Mouse (Mus musculus): Measurements from ENCODE around the gene Pof1b. TPM values are rescaled to one million over a fixed set of nuclear protein-coding genes. Genes with fewer than 3 reads are reported as not detected.

The Pof1b gene
- 0.04 and 0.11 TPM in 2 replicates for polyA plus RNA-seq (2015; fragmentation: Nextera tagmentation; extraction: Ambion mirVana)

GRCm38 (mm10) chrX:112698508-112698907 lies at the start of gene Pof1b:
Gene Pof1b, minus strand, starts transcription at chrX:112698651.
- no peak within 1 kb of the TSS for H3K9ac ChIP-seq
- no peak for ATAC-seq (ENCODE audit: extremely low read depth, insufficient number of reproducible peaks, low FRiP score, low TSS enrichment)
- H3K4me3 ChIP-seq = no peak within 1 kb of the TSS
- no peak within 1 kb of the TSS for H3K4me2 ChIP-seq
- WGBS = 48% methylated on average over 5 of the region's 5 CpGs
- H3K4me1 ChIP-seq = no peaks in the 10 kb centered on the region
- no peak within 1 kb of the TSS for H3K27ac ChIP-seq (replicated peaks)
- H3K9me3 ChIP-seq = no peaks in the 10 kb centered on the region
- H3K36me3 ChIP-seq = no peaks in the 10 kb centered on the region
- H3K27me3 ChIP-seq (replicated peaks) = no peaks in the 10 kb centered on the region

- Histone ChIP-seq H3K27me3 (replicated peaks) (no peaks in the 10 kb centered on the region), H3K4me2 (no peak overlapping the region), H3K9ac (no peak overlapping the region), H3K36me3 (no peaks in the 10 kb centered on the region), H3K27ac (replicated peaks) (no peak overlapping the region), H3K4me3 (no peak overlapping the region), H3K4me1 (no peaks in the 10 kb centered on the region), H3K9me3 (no peaks in the 10 kb centered on the region)
- ATAC-seq (ENCODE audit: extremely low read depth, insufficient number of reproducible peaks, low FRiP score, low TSS enrichment) = no peak
Measured at GRCm38 (mm10) chrX:112716587-112716986, 18.1 kb upstream of the Pof1b start.

- 56% methylated on average over 1 of the region's 1 CpGs for WGBS
- no peak overlapping the region for H3K4me2 ChIP-seq
- H3K9ac ChIP-seq = no peak overlapping the region
- H3K27me3 ChIP-seq (replicated peaks) = no peaks in the 10 kb centered on the region
- H3K4me3 ChIP-seq = no peak overlapping the region
- H3K27ac ChIP-seq (replicated peaks) = no peak overlapping the region
- no peak for ATAC-seq (ENCODE audit: extremely low read depth, insufficient number of reproducible peaks, low FRiP score, low TSS enrichment)
- no peaks in the 10 kb centered on the region for H3K9me3 ChIP-seq
- no peaks in the 10 kb centered on the region for H3K36me3 ChIP-seq
- H3K4me1 ChIP-seq = no peaks in the 10 kb centered on the region
Measured at GRCm38 (mm10) chrX:112694392-112694791, 4.1 kb downstream of the Pof1b start.

GRCm38 (mm10) chrX:112680605-112681004 lies 17.8 kb downstream of the Pof1b start:
- H3K4me3 ChIP-seq = no peak overlapping the region
- no peaks in the 10 kb centered on the region for H3K9me3 ChIP-seq
- no peak overlapping the region for H3K27ac ChIP-seq (replicated peaks)
- no peaks in the 10 kb centered on the region for H3K4me1 ChIP-seq
- H3K36me3 ChIP-seq = no peaks in the 10 kb centered on the region
- no peak overlapping the region for H3K4me2 ChIP-seq
- no peak overlapping the region for H3K9ac ChIP-seq
- ATAC-seq (ENCODE audit: extremely low read depth, insufficient number of reproducible peaks, low FRiP score, low TSS enrichment) = no peak
- 26% methylated on average over 5 of the region's 5 CpGs for WGBS
- H3K27me3 ChIP-seq (replicated peaks) = no peaks in the 10 kb centered on the region

GRCm38 (mm10) chrX:112675525-112675924 lies 22.9 kb downstream of the Pof1b start:
- H3K9me3 ChIP-seq = no peaks in the 10 kb centered on the region
- no peaks in the 10 kb centered on the region for H3K4me1 ChIP-seq
- H3K27me3 ChIP-seq (replicated peaks) = no peaks in the 10 kb centered on the region
- H3K27ac ChIP-seq (replicated peaks) = no peak overlapping the region
- no peak for ATAC-seq (ENCODE audit: extremely low read depth, insufficient number of reproducible peaks, low FRiP score, low TSS enrichment)
- no peak overlapping the region for H3K4me2 ChIP-seq
- no peaks in the 10 kb centered on the region for H3K36me3 ChIP-seq
- 16% methylated on average over 1 of the region's 1 CpGs for WGBS
- no peak overlapping the region for H3K4me3 ChIP-seq
- no peak overlapping the region for H3K9ac ChIP-seq

- WGBS = 14% methylated on average over 63 of the region's 81 CpGs
- H3K4me2 ChIP-seq = peak overlapping the region; percentile 70
- H3K9me3 ChIP-seq = no peaks in the 10 kb centered on the region
- ATAC-seq (ENCODE audit: extremely low read depth, insufficient number of reproducible peaks, low FRiP score, low TSS enrichment) = no peak
- H3K4me1 ChIP-seq = no peaks in the 10 kb centered on the region
- peak overlapping the region; percentile 69 for H3K4me3 ChIP-seq
- H3K36me3 ChIP-seq = no peaks in the 10 kb centered on the region
- peak overlapping the region; percentile 85 for H3K9ac ChIP-seq
- H3K27ac ChIP-seq (replicated peaks) = peak overlapping the region; percentile 77
- H3K27me3 ChIP-seq (replicated peaks) = no peaks in the 10 kb centered on the region
Measured at GRCm38 (mm10) chrX:112601306-112602120, 96.9 kb downstream of the Pof1b start.

- Histone ChIP-seq H3K9me3 (no peaks in the 10 kb centered on the region), H3K36me3 (no peaks in the 10 kb centered on the region), H3K4me2 (peak within 1 kb of the TSS; percentile 70), H3K27me3 (replicated peaks) (no peaks in the 10 kb centered on the region), H3K4me3 (peak within 1 kb of the TSS; percentile 69), H3K27ac (replicated peaks) (peak within 1 kb of the TSS; percentile 77), H3K4me1 (no peaks in the 10 kb centered on the region), H3K9ac (peak within 1 kb of the TSS; percentile 85)
- WGBS = 10% methylated on average over 78 of the region's 79 CpGs
- ATAC-seq (ENCODE audit: extremely low read depth, insufficient number of reproducible peaks, low FRiP score, low TSS enrichment) = peak; percentile 88
Measured at GRCm38 (mm10) chrX:112600511-112601305, 97.7 kb downstream of the Pof1b start, which contains the start of gene Zfp711. Gene Zfp711, plus strand, starts transcription at chrX:112600526.

Other genes starting within 250 kb of the Pof1b start
- gene 2010106E10Rik, start 203.4 kb downstream of the Pof1b start, polyA plus RNA-seq (2015; fragmentation: Nextera tagmentation; extraction: Ambion mirVana) = not detected in 2 replicates
- gene Zfp711, start 98.1 kb downstream of the Pof1b start, polyA plus RNA-seq (2015; fragmentation: Nextera tagmentation; extraction: Ambion mirVana) = 6.8 and 7.3 TPM in 2 replicates